Mouse (Mus musculus) lung, embryonic 16.5 days (tissue): ENCODE measurements at regions not wholly inside any gene's neighbourhood (a gene's known extent, or its start where the extent isn't known, plus 50 kb on each side); places are given as distances from the start of the nearest gene placed in this dataset.
A peak's percentile ranks its signal among the peaks of the same experiment; 100 is the strongest.

ENCODE experiments used
- ATAC-seq: fragments of 200-750 bp; cut with Nextera tagmentation; 2 replicates; pipeline ENCODE4 v1.8.0; 2017; ENCODE audit warnings: low read depth, mild to moderate bottlenecking, moderate library complexity
- H3K27ac ChIP-seq: fragments of 300-500 bp; sonication (generic); 2 replicates; pipeline ENCODE4 v1.5.1; 2014; ENCODE audit warnings: mild to moderate bottlenecking, control low read depth, low read length
- H3K27me3 ChIP-seq: fragments of 300-500 bp; sonication (generic); 2 replicates; pipeline ENCODE4 v1.6.1; 2014; ENCODE audit warnings: low read depth, low read length, mixed read lengths; ENCODE audit not compliant: control insufficient read depth, insufficient read depth
- H3K36me3 ChIP-seq: fragments of 300-500 bp; sonication (generic); 2 replicates; pipeline ENCODE4 v1.6.1; 2014; ENCODE audit warnings: low read length; ENCODE audit not compliant: control insufficient read depth, insufficient read depth
- H3K4me1 ChIP-seq: fragments of 300-500 bp; sonication (generic); replicated peaks from 2 replicates; pipeline ENCODE4 v1.6.1; 2014; ENCODE audit warnings: low read length, mixed read lengths; ENCODE audit not compliant: control insufficient read depth, insufficient read depth
- H3K4me2 ChIP-seq: fragments of 300-500 bp; sonication (generic); 2 replicates; pipeline ENCODE4 v1.6.1; 2014; ENCODE audit warnings: low read depth, low read length, control low read depth
- H3K4me3 ChIP-seq: fragments of 300-500 bp; sonication (generic); 2 replicates; pipeline ENCODE4 v1.5.1; 2014; ENCODE audit warnings: mild to moderate bottlenecking, low read length, control low read depth
- H3K9ac ChIP-seq: fragments of 300-500 bp; sonication (generic); 2 replicates; pipeline ENCODE4 v1.6.1; 2014; ENCODE audit warnings: low read length, control low read depth
- H3K9me3 ChIP-seq: fragments of 300-500 bp; sonication (generic); 2 replicates; pipeline ENCODE4 v1.6.1; 2016; ENCODE audit warnings: low read length; ENCODE audit not compliant: control insufficient read depth
- WGBS: fragments of 180-500 bp; shearing (Covaris S2); extraction: QIAGEN DNeasy Blood & Tissue Kit; methylation state at CpG from one replicate; pipeline ENCODE4 v1.1.7; 2014; 5-methylcytosine and 5-hydroxymethylcytosine counted together

- peaks cover 14% of the 10 kb centered on the region for H3K4me1 ChIP-seq
- no peak overlapping the region for H3K9ac ChIP-seq
- no peak overlapping the region for H3K4me3 ChIP-seq
- H3K9me3 ChIP-seq = no peaks in the 10 kb centered on the region
- WGBS = 76% methylated on average over 7 of the region's 7 CpGs
- H3K36me3 ChIP-seq = no peaks in the 10 kb centered on the region
- H3K27ac ChIP-seq = no peak overlapping the region
- no peak overlapping the region for H3K4me2 ChIP-seq
- no peak for ATAC-seq
- no peaks in the 10 kb centered on the region for H3K27me3 ChIP-seq
Observed at GRCm38 (mm10) chr16:29993111-29993510, 71.1 kb upstream of the Hes1 start.

GRCm38 (mm10) chr16:29993535-29993934, 70.6 kb upstream of the Hes1 start:
- 83% methylated on average over 6 of the region's 6 CpGs for WGBS
- Histone ChIP-seq H3K9me3 (no peaks in the 10 kb centered on the region), H3K4me2 (no peak overlapping the region), H3K4me3 (no peak overlapping the region), H3K4me1 (peaks cover 14% of the 10 kb centered on the region), H3K27ac (no peak overlapping the region), H3K36me3 (no peaks in the 10 kb centered on the region), H3K9ac (no peak overlapping the region), H3K27me3 (no peaks in the 10 kb centered on the region)
- no peak for ATAC-seq

- H3K27me3 ChIP-seq = no peaks in the 10 kb centered on the region
- H3K4me3 ChIP-seq = no peak overlapping the region
- H3K36me3 ChIP-seq = no peaks in the 10 kb centered on the region
- ATAC-seq = peak; percentile 74
- no peak overlapping the region for H3K9ac ChIP-seq
- no peaks in the 10 kb centered on the region for H3K9me3 ChIP-seq
- no peak overlapping the region for H3K4me2 ChIP-seq
- H3K27ac ChIP-seq = peak overlapping the region; percentile 9; the same call in 1 of the 2 replicates
- peaks cover 9% of the 10 kb centered on the region for H3K4me1 ChIP-seq
- WGBS = 30% methylated on average over 12 of the region's 12 CpGs
Observed at GRCm38 (mm10) chr16:29996139-29997069, 67.8 kb upstream of the Hes1 start.

GRCm38 (mm10) chr16:30000166-30000565, 64.0 kb upstream of the Hes1 start:
- WGBS = 82% methylated on average over 2 of the region's 2 CpGs
- Histone ChIP-seq H3K4me1 (peaks cover 21% of the 10 kb centered on the region), H3K4me3 (no peak overlapping the region), H3K36me3 (no peaks in the 10 kb centered on the region), H3K9me3 (no peaks in the 10 kb centered on the region), H3K27ac (no peak overlapping the region), H3K27me3 (no peaks in the 10 kb centered on the region), H3K9ac (no peak overlapping the region), H3K4me2 (no peak overlapping the region)
- no peak for ATAC-seq

- Histone ChIP-seq H3K9ac (no peak overlapping the region), H3K9me3 (no peaks in the 10 kb centered on the region), H3K27me3 (no peaks in the 10 kb centered on the region), H3K4me1 (peaks cover 34% of the 10 kb centered on the region), H3K4me2 (no peak overlapping the region), H3K4me3 (no peak overlapping the region), H3K27ac (no peak overlapping the region), H3K36me3 (no peaks in the 10 kb centered on the region)
- 53% methylated on average over 3 of the region's 3 CpGs for WGBS
- ATAC-seq = no peak
Observed at GRCm38 (mm10) chr16:30005124-30005523, 59.1 kb upstream of the Hes1 start.

- peaks cover 34% of the 10 kb centered on the region for H3K4me1 ChIP-seq
Observed at GRCm38 (mm10) chr16:30006826-30007225, 57.4 kb upstream of the Hes1 start.

GRCm38 (mm10) chr16:30008451-30009357, 55.5 kb upstream of the Hes1 start:
- Histone ChIP-seq H3K4me2 (peak overlapping the region; percentile 75), H3K36me3 (no peaks in the 10 kb centered on the region), H3K9me3 (no peaks in the 10 kb centered on the region), H3K4me1 (peaks cover 29% of the 10 kb centered on the region), H3K9ac (peak overlapping the region; percentile 66), H3K27ac (peak overlapping the region; percentile 93), H3K27me3 (no peaks in the 10 kb centered on the region), H3K4me3 (peak overlapping the region; percentile 47)
- 1% methylated on average over 44 of the region's 62 CpGs for WGBS
- peak; percentile 96 for ATAC-seq

More at GRCm38 (mm10) chr16:30006826-30007225, 57.4 kb upstream of the Hes1 start:
- Histone ChIP-seq H3K36me3 (no peaks in the 10 kb centered on the region), H3K27me3 (no peaks in the 10 kb centered on the region), H3K9me3 (no peaks in the 10 kb centered on the region), H3K27ac (no peak overlapping the region), H3K4me2 (no peak overlapping the region), H3K4me3 (no peak overlapping the region), H3K9ac (no peak overlapping the region)
- 76% methylated on average over 4 of the region's 4 CpGs for WGBS
- no peak for ATAC-seq

- H3K4me2 ChIP-seq = peak overlapping the region; percentile 75
- H3K9ac ChIP-seq = peak overlapping the region; percentile 66
- H3K27me3 ChIP-seq = no peaks in the 10 kb centered on the region
- 11% methylated on average over 17 of the region's 17 CpGs for WGBS
- H3K4me1 ChIP-seq = peaks cover 23% of the 10 kb centered on the region
- peak overlapping the region; percentile 93 for H3K27ac ChIP-seq
- no peaks in the 10 kb centered on the region for H3K36me3 ChIP-seq
- ATAC-seq = peak; percentile 56
- no peaks in the 10 kb centered on the region for H3K9me3 ChIP-seq
- peak overlapping the region; percentile 47 for H3K4me3 ChIP-seq
Observed at GRCm38 (mm10) chr16:30009521-30010186, 54.5 kb upstream of the Hes1 start.
